Mouse (Mus musculus): ENCODE measurements around the gene Htr1f. TPM values are rescaled to one million over a fixed set of nuclear protein-coding genes. Genes with fewer than 3 reads are reported as not detected.
"Not testable (repeated sequence)": the region's sequence is repeated elsewhere in the genome, so short reads cannot be mapped to it uniquely, and the experiment has no call there.

Gene Htr1f
- polyA plus RNA-seq (2012; rRNA removed), result not detected in 2 replicates

GRCm38 (mm10) chr16:65105184-65105931, at the start of gene Htr1f:
Htr1f (minus strand) TSS chr16:65105854.
- WGBS, result 9% methylated on average over 41 of the region's 41 CpGs
- DNase-seq (ENCODE audit: low read depth, low spot score), result no peak

- 48% methylated on average over 2 of the region's 2 CpGs for WGBS
- DNase-seq (ENCODE audit: low read depth, low spot score), result no peak
Measured at GRCm38 (mm10) chr16:65139771-65140170, 34.1 kb upstream of the Htr1f start.

- whole genome bisulfite sequencing, result 84% methylated on average over 2 of the region's 2 CpGs
- no peak for DNase-seq (ENCODE audit: low read depth, low spot score)
Measured at GRCm38 (mm10) chr16:65129391-65129790, 23.7 kb upstream of the Htr1f start.

GRCm38 (mm10) chr16:65127846-65128245, 22.2 kb upstream of the Htr1f start:
- no peak for DNase-seq (ENCODE audit: low read depth, low spot score)
- whole genome bisulfite sequencing, result 71% methylated on average over 3 of the region's 3 CpGs

- no peak for DNase-seq (ENCODE audit: low read depth, low spot score)
- 70% methylated on average over 1 of the region's 1 CpGs for WGBS
Measured at GRCm38 (mm10) chr16:65112221-65112620, 6.6 kb upstream of the Htr1f start.

- DNase-seq (ENCODE audit: low read depth, low spot score), result no peak
- WGBS, result 84% methylated on average over 5 of the region's 5 CpGs
Measured at GRCm38 (mm10) chr16:65093552-65093951, 12.1 kb downstream of the Htr1f start.

GRCm38 (mm10) chr16:65083475-65083874, 22.2 kb downstream of the Htr1f start:
- 21% methylated on average over 2 of the region's 2 CpGs for WGBS
- no peak for DNase-seq (ENCODE audit: low read depth, low spot score)

GRCm38 (mm10) chr16:65069867-65070266, 35.8 kb downstream of the Htr1f start:
- 62% methylated on average over 1 of the region's 1 CpGs for WGBS
- no peak for DNase-seq (ENCODE audit: low read depth, low spot score)

- DNase-seq (ENCODE audit: low read depth, low spot score), result no peak
Measured at GRCm38 (mm10) chr16:65066264-65066663, 39.4 kb downstream of the Htr1f start.

- DNase-seq (ENCODE audit: low read depth, low spot score), result not testable (repeated sequence)
- 93% methylated on average over 5 of the region's 5 CpGs for WGBS
Measured at GRCm38 (mm10) chr16:65037660-65038425, 67.8 kb downstream of the Htr1f start.

- DNase-seq (ENCODE audit: low read depth, low spot score), result no peak
- 75% methylated on average over 1 of the region's 1 CpGs for WGBS
Measured at GRCm38 (mm10) chr16:65029675-65030074, 76.0 kb downstream of the Htr1f start.

- DNase-seq (ENCODE audit: low read depth, low spot score), result no peak
- 77% methylated on average over 3 of the region's 3 CpGs for WGBS
Measured at GRCm38 (mm10) chr16:65022364-65022763, 83.3 kb downstream of the Htr1f start.

GRCm38 (mm10) chr16:65018710-65019109, 86.9 kb downstream of the Htr1f start:
- WGBS, result 97% methylated on average over 1 of the region's 1 CpGs
- DNase-seq (ENCODE audit: low read depth, low spot score), result no peak

- WGBS, result 35% methylated on average over 7 of the region's 7 CpGs
- DNase-seq (ENCODE audit: low read depth, low spot score), result no peak
Measured at GRCm38 (mm10) chr16:65018134-65018533, 87.5 kb downstream of the Htr1f start.

- 38% methylated on average over 1 of the region's 1 CpGs for WGBS
- no peak for DNase-seq (ENCODE audit: low read depth, low spot score)
Measured at GRCm38 (mm10) chr16:65017566-65017965, 88.1 kb downstream of the Htr1f start.

GRCm38 (mm10) chr16:65015241-65015640, 90.4 kb downstream of the Htr1f start:
- no peak for DNase-seq (ENCODE audit: low read depth, low spot score)
- 74% methylated on average over 4 of the region's 4 CpGs for WGBS

- DNase-seq (ENCODE audit: low read depth, low spot score), result no peak
- 76% methylated on average over 6 of the region's 6 CpGs for WGBS
Measured at GRCm38 (mm10) chr16:65001993-65002821, 103.4 kb downstream of the Htr1f start.

- WGBS, result 58% methylated on average over 3 of the region's 3 CpGs
- DNase-seq (ENCODE audit: low read depth, low spot score), result no peak
Measured at GRCm38 (mm10) chr16:64989279-64989800, 116.3 kb downstream of the Htr1f start.

- 92% methylated on average over 6 of the region's 6 CpGs for WGBS
- DNase-seq (ENCODE audit: low read depth, low spot score), result no peak
Measured at GRCm38 (mm10) chr16:64987564-64987963, 118.1 kb downstream of the Htr1f start.

GRCm38 (mm10) chr16:64987049-64987448, 118.6 kb downstream of the Htr1f start:
- 48% methylated on average over 2 of the region's 2 CpGs for WGBS
- no peak for DNase-seq (ENCODE audit: low read depth, low spot score)
